Mouse (Mus musculus): ENCODE measurements at regions not wholly inside any gene's neighbourhood (a gene's known extent, or its start where the extent isn't known, plus 50 kb on each side); places are given as distances from the start of the nearest gene placed in this dataset.

DNA sequence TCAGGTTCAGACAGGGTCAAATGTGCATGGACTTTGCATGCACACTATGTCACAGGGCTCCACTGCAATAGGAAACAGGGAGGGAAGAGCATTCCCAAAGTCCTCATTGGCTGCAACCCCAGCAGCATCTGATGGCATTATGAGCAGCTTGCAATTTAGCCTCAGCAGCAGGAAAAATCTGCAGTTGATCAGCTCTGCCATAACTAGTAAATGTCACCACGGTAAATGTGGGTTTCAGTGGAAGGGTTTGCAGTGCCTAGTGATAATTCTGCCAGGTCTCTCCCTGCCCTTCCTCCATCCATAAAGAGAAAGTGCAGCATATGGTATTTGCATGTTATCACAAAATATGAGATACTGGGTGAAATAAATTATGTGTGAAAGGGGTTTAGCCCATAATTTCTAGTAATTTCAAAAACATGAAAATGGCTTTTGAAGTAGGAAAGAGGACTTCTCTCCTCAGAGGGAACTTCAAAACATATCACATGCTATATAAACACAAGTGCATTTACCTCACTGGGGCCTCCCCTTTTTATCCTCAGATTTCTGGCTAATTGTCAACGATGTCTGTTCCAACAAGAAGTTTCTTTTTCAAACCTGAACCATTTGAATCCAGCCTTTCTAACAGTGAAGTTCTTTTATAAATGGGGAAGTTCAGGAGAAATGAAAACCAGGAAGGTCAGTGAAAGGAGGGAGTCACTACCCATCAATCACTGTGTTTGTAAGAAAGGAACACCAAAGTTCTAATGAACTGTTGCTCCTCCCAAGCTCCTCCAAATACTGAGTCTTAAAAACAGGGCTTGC, 303.5 kb downstream of the Meis1 start:
- Histone ChIP-seq H3K4me3 (replicated peaks) (no peak overlapping the region), H3K4me2 (no peak overlapping the region), H3K27ac (replicated peaks) (no peak overlapping the region), H3K9ac (no peak overlapping the region), H3K27me3 (no peaks in the 10 kb centered on the region), H3K4me1 (replicated peaks) (no peaks in the 10 kb centered on the region), H3K9me3 (replicated peaks) (no peaks in the 10 kb centered on the region), H3K36me3 (replicated peaks) (no peaks in the 10 kb centered on the region)
- ATAC-seq (ENCODE audit: insufficient read depth), result no peak
- 49% methylated on average over 2 of the region's 2 CpGs for WGBS (ENCODE audit: insufficient replicate concordance)

DNA sequence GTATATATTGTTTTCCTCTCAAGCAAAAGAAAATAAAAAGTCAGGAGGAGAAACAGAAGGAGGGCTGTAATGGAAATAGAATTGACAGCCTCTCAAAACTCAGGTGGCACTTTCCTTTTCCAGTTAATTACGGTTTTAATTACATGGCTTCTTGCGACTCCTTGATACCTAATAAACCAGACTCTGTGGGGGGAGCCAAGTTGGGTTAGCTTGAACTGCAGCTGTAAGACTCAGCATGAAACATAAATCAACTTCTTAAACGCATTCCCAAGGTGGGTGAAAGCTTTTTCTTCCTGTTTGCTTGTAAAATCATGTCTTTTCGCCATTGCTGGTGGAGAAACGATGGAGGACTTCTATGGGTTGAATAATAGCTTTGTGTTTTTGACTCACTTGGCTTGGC, 304.4 kb downstream of the Meis1 start:
- H3K9me3 ChIP-seq (replicated peaks), result no peaks in the 10 kb centered on the region
- H3K27ac ChIP-seq (replicated peaks), result no peak overlapping the region
- no peaks in the 10 kb centered on the region for H3K4me1 ChIP-seq (replicated peaks)
- H3K4me2 ChIP-seq, result no peak overlapping the region
- H3K36me3 ChIP-seq (replicated peaks), result no peaks in the 10 kb centered on the region
- 64% methylated on average over 5 of the region's 5 CpGs for WGBS (ENCODE audit: insufficient replicate concordance)
- H3K27me3 ChIP-seq, result no peaks in the 10 kb centered on the region
- no peak for ATAC-seq (ENCODE audit: insufficient read depth)
- no peak overlapping the region for H3K9ac ChIP-seq
- no peak overlapping the region for H3K4me3 ChIP-seq (replicated peaks)

DNA sequence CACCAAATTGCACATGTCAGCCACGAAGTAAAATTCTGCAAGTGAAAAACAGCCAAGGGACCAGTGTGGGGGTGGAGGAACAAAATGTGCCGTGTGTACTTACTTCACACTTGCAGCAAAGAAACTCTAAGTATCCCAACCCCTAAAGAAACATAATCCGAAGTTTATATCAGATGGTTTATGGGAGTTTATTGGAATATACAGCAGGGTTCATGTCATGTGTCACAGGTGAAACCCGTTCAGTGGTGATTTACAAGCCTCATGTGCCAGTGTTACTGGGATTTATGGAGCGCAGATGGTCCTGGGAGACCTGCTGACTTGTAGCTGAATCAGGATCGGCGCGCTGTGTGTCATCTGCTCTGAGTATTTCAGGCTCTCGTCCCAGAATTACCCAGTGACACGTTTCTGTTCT, 306.1 kb downstream of the Meis1 start:
- no peak overlapping the region for H3K4me2 ChIP-seq
- no peak overlapping the region for H3K27ac ChIP-seq (replicated peaks)
- no peak for ATAC-seq (ENCODE audit: insufficient read depth)
- no peak overlapping the region for H3K4me3 ChIP-seq (replicated peaks)
- H3K9me3 ChIP-seq (replicated peaks), result no peaks in the 10 kb centered on the region
- H3K9ac ChIP-seq, result no peak overlapping the region
- no peaks in the 10 kb centered on the region for H3K36me3 ChIP-seq (replicated peaks)
- no peaks in the 10 kb centered on the region for H3K4me1 ChIP-seq (replicated peaks)
- H3K27me3 ChIP-seq, result no peaks in the 10 kb centered on the region
- 69% methylated on average over 10 of the region's 10 CpGs for WGBS (ENCODE audit: insufficient replicate concordance)

DNA sequence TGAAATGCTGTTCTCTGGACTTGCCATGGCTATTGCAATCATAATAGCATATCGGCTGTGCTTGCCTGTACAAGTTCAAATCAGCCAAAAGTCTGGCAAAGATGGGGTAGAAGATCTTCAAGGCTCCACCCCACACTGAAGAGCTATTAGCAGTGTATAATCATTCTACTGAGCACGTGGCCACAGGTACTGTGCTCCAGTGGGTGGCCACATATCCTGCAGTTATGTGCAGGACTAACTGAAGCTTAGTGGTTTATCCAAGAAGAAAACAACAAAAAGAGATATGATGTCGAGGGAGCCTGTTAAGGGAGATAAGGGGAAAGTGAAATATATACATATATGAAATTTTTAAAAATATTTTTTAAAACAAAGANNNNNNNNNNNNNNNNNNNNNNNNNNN, 309.2 kb downstream of the Meis1 start:
- H3K27ac ChIP-seq (replicated peaks), result no peak overlapping the region
- no peak overlapping the region for H3K4me2 ChIP-seq
- H3K9ac ChIP-seq, result no peak overlapping the region
- ATAC-seq (ENCODE audit: insufficient read depth), result no peak
- no peaks in the 10 kb centered on the region for H3K4me1 ChIP-seq (replicated peaks)
- H3K9me3 ChIP-seq (replicated peaks), result no peaks in the 10 kb centered on the region
- no peaks in the 10 kb centered on the region for H3K27me3 ChIP-seq
- WGBS (ENCODE audit: insufficient replicate concordance), result 38% methylated on average over 3 of the region's 3 CpGs
- H3K36me3 ChIP-seq (replicated peaks), result no peaks in the 10 kb centered on the region
- no peak overlapping the region for H3K4me3 ChIP-seq (replicated peaks)

DNA sequence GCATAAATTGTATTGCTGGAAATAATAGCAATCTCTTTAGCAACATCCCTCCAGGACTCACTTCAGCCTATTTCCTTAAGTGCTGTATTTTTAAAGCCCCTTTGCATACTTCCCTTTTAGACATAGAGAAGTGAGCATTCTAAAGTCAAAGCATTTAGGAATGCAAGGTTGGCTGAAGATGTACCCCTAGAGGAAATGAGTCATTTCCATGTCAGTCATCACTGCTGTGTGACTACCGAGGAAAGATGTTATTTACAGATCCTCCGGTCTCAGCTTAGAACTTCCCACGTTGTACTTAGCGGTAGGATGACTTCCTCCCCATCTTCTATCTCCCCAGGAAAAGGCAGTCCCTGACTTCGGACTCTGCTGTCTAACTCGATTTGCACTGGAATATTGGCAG, 337.2 kb downstream of the Meis1 start:
- Histone ChIP-seq H3K36me3 (replicated peaks) (no peaks in the 10 kb centered on the region), H3K4me1 (replicated peaks) (no peaks in the 10 kb centered on the region), H3K9me3 (replicated peaks) (no peaks in the 10 kb centered on the region), H3K27me3 (no peaks in the 10 kb centered on the region), H3K4me3 (replicated peaks) (no peak overlapping the region), H3K27ac (replicated peaks) (no peak overlapping the region), H3K4me2 (no peak overlapping the region), H3K9ac (no peak overlapping the region)
- WGBS (ENCODE audit: insufficient replicate concordance), result 24% methylated on average over 6 of the region's 6 CpGs
- no peak for ATAC-seq (ENCODE audit: insufficient read depth)

DNA sequence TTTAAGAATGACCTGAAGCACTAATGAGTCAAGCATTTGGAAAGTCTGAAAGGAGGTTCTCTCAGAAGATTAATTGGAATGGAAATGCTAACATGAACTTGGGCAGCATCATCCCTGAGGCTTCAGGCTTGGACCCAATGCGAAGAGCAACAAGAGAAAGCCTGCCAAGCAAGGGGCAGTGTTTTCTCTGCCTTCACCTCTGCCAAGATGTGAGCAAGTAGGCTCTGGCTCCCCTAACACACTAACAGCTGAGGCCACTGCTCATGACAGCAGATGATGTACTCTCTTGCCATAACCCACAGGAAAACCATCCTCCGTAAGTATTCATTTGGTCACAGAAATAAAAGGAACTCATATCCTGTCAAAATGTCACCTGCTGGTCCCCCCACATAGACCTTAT, 341.9 kb downstream of the Meis1 start:
- Histone ChIP-seq H3K9ac (no peak overlapping the region), H3K4me3 (replicated peaks) (no peak overlapping the region), H3K27me3 (no peaks in the 10 kb centered on the region), H3K9me3 (replicated peaks) (no peaks in the 10 kb centered on the region), H3K36me3 (replicated peaks) (no peaks in the 10 kb centered on the region), H3K4me2 (no peak overlapping the region), H3K27ac (replicated peaks) (no peak overlapping the region), H3K4me1 (replicated peaks) (no peaks in the 10 kb centered on the region)
- ATAC-seq (ENCODE audit: insufficient read depth), result no peak
- 44% methylated on average over 2 of the region's 2 CpGs for WGBS (ENCODE audit: insufficient replicate concordance)

DNA sequence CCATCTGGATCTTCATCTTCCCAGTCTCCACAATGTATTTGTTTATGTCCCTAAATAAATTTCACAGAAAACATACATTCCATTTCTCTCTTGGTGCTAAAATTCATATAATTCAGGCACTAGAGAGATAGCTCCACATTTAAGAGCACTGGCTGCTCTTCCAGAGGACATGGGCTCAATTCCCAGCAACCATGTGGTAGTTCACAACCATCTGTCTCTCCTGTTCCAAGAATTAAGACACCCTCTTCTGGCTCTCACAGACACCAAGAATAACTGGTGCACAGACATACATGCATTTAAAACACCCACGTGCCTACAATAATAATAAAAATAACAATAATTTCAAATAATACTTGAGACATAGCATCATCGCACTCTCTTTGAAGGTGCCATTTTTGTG, 347.8 kb downstream of the Meis1 start:
- Histone ChIP-seq H3K9ac (no peak overlapping the region), H3K9me3 (replicated peaks) (no peaks in the 10 kb centered on the region), H3K4me3 (replicated peaks) (no peak overlapping the region), H3K27ac (replicated peaks) (no peak overlapping the region), H3K4me1 (replicated peaks) (no peaks in the 10 kb centered on the region), H3K27me3 (no peaks in the 10 kb centered on the region), H3K4me2 (no peak overlapping the region), H3K36me3 (replicated peaks) (no peaks in the 10 kb centered on the region)
- no peak for ATAC-seq (ENCODE audit: insufficient read depth)
- WGBS (ENCODE audit: insufficient replicate concordance), result 66% methylated on average over 2 of the region's 2 CpGs

DNA sequence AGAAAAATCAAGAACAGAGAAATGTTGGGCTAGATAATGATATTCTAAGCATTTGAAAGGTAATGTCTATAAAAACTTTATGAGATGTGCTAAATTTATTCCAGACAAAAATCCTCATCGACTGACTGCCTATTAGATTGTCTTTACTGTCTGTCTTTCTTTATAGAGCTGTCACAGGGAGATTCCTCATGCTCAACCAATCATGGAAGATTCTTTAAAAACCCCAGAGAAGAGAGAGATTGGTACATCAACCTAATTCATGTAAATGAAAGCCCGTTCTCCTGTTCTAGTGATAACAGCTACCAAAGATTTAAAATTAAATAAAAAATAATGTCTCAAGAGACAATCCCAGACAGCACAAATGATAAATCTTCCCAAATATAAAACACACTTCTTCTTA, 349.5 kb downstream of the Meis1 start:
- ATAC-seq (ENCODE audit: insufficient read depth), result no peak
- Histone ChIP-seq H3K36me3 (replicated peaks) (no peaks in the 10 kb centered on the region), H3K4me1 (replicated peaks) (no peaks in the 10 kb centered on the region)

DNA sequence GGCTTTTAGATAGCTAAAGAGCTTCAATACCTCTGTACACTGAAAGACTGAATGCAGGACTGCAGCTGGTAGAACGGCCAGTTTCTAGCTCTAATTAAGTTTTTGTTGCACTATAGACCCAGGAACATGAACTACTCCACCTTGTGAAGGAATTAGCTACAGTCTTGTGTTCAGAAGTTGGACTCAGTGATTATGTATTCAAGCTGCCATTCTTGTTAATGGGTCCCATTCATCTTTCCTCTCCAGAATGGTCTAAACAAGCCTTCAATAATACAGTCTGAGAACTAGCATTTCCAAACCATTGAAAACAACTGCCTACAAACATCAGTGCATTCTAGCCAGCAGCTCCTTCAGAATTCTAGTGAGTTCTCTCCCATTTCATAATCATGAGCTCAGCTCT, 362.4 kb downstream of the Meis1 start:
- H3K4me1 ChIP-seq (replicated peaks), result no peaks in the 10 kb centered on the region
- no peak for ATAC-seq (ENCODE audit: insufficient read depth)

More for the DNA sequence above, 349.5 kb downstream of the Meis1 start:
- Histone ChIP-seq H3K9ac (no peak overlapping the region), H3K4me2 (no peak overlapping the region), H3K4me3 (replicated peaks) (no peak overlapping the region), H3K9me3 (replicated peaks) (no peaks in the 10 kb centered on the region), H3K27me3 (no peaks in the 10 kb centered on the region), H3K27ac (replicated peaks) (no peak overlapping the region)
- WGBS (ENCODE audit: insufficient replicate concordance), result 58% methylated on average over 2 of the region's 2 CpGs

DNA sequence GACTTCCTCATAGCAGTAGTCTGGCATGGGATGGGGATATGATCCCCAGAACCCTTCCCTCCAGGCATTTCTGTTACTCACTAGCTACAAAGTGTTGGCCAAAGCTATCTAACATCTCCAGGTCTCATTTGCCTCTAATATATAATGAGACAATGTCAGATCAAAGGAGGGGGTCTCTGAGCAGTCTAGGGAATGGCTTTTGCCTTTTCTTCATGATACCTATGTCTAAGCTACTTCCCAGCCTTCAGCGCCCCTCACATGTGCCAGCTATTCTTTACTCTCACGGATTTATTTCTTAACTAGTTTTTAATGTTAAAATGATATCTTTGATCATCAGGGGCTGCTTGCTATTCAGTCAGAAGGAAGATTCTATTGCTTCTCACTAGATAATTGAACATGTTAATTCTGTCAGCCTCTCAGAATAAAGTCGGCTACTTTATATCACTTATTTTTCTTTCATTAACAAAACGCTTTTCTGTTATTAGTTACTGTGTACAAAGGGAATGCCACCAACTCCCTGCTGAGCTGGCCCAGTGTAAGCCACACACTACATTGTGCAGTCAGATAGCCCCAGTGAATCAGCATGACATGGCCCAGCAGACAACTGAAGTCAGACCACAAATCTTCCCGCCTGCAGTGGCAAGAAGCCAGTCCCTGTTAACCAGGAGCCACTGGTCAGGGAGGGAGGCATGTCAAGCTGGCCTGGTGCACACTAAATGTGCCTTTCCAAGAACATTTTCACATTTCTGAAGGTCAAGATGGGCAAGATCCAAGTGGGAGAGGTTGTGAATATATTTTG, 386.6 kb downstream of the Meis1 start:
- 52% methylated on average over 5 of the region's 5 CpGs for WGBS (ENCODE audit: insufficient replicate concordance)
- no peak for ATAC-seq (ENCODE audit: insufficient read depth)
- Histone ChIP-seq H3K4me1 (replicated peaks) (no peaks in the 10 kb centered on the region), H3K4me2 (no peak overlapping the region), H3K4me3 (replicated peaks) (no peak overlapping the region), H3K36me3 (replicated peaks) (no peaks in the 10 kb centered on the region), H3K9ac (no peak overlapping the region), H3K9me3 (replicated peaks) (no peaks in the 10 kb centered on the region), H3K27me3 (no peaks in the 10 kb centered on the region), H3K27ac (replicated peaks) (no peak overlapping the region)

More for the DNA sequence above, 362.4 kb downstream of the Meis1 start:
- Histone ChIP-seq H3K27me3 (no peaks in the 10 kb centered on the region), H3K4me3 (replicated peaks) (no peak overlapping the region), H3K9ac (no peak overlapping the region), H3K36me3 (replicated peaks) (no peaks in the 10 kb centered on the region), H3K27ac (replicated peaks) (no peak overlapping the region), H3K4me2 (no peak overlapping the region), H3K9me3 (replicated peaks) (no peaks in the 10 kb centered on the region)
- 35% methylated on average over 1 of the region's 1 CpGs for WGBS (ENCODE audit: insufficient replicate concordance)

DNA sequence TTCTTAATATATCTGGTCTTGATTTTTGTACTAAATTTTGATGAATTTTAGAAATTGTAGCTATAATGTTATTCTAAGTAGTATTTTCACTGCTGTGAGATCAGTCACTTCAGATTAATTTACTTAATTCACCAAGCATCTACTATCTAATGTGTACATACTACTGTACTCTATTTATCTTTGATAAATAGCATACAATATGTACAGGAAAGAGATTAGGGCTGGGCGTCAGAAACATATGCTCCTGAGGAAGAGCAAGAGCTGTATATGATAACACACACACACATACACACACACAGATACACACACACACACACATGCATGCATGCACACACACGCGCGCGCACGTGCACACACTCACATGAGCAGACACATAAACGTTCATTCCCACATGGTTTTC, 387.2 kb downstream of the Meis1 start:
- Histone ChIP-seq H3K4me1 (replicated peaks) (no peaks in the 10 kb centered on the region), H3K27ac (replicated peaks) (no peak overlapping the region), H3K9ac (no peak overlapping the region), H3K36me3 (replicated peaks) (no peaks in the 10 kb centered on the region), H3K27me3 (no peaks in the 10 kb centered on the region), H3K4me3 (replicated peaks) (no peak overlapping the region), H3K4me2 (no peak overlapping the region), H3K9me3 (replicated peaks) (no peaks in the 10 kb centered on the region)
- ATAC-seq (ENCODE audit: insufficient read depth), result no peak
- 63% methylated on average over 7 of the region's 7 CpGs for WGBS (ENCODE audit: insufficient replicate concordance)

Measured in liver, embryonic 15.5 days (tissue).